Mouse (Mus musculus) lung, postnatal 36 days (tissue): ENCODE measurements at regions not wholly inside any gene's neighbourhood (a gene's known extent, or its start where the extent isn't known, plus 50 kb on each side); places are given as distances from the start of the nearest gene placed in this dataset.
"Not testable (repeated sequence)": the region's sequence is repeated elsewhere in the genome, so short reads cannot be mapped to it uniquely, and the experiment has no call there.

Experiments used
- DNase-seq: peaks from one replicate; pipeline ENCODE4 v3.0.0; 2022; ENCODE audit warnings: mixed read lengths

GRCm38 (mm10) chrX:68486585-68486984 lies 191.8 kb upstream of the Fmr1 start:
- DNase-seq: no peak

- not testable (repeated sequence) for DNase-seq
Measured at GRCm38 (mm10) chrX:68492052-68492451, 186.3 kb upstream of the Fmr1 start.

GRCm38 (mm10) chrX:68494398-68495143 lies 183.8 kb upstream of the Fmr1 start:
- no peak for DNase-seq

- DNase-seq: peak; percentile 3
Measured at GRCm38 (mm10) chrX:68495144-68495493, 183.2 kb upstream of the Fmr1 start.

- DNase-seq: no peak
Measured at GRCm38 (mm10) chrX:68495751-68496150, 182.6 kb upstream of the Fmr1 start.

GRCm38 (mm10) chrX:68497886-68498285 lies 180.5 kb upstream of the Fmr1 start:
- DNase-seq: no peak

- DNase-seq: no peak
Measured at GRCm38 (mm10) chrX:68502938-68503337, 175.4 kb upstream of the Fmr1 start.

GRCm38 (mm10) chrX:68507664-68508063 lies 170.7 kb upstream of the Fmr1 start:
- DNase-seq: no peak

- no peak for DNase-seq
Measured at GRCm38 (mm10) chrX:68512213-68512766, 166.1 kb upstream of the Fmr1 start.

- peak; percentile 0 for DNase-seq
Measured at GRCm38 (mm10) chrX:68546561-68546960, 131.8 kb upstream of the Fmr1 start.

- no peak for DNase-seq
Measured at GRCm38 (mm10) chrX:68554031-68554430, 124.3 kb upstream of the Fmr1 start.

GRCm38 (mm10) chrX:68557717-68558116 lies 120.6 kb upstream of the Fmr1 start:
- no peak for DNase-seq

GRCm38 (mm10) chrX:68585246-68585645 lies 93.1 kb upstream of the Fmr1 start:
- peak; percentile 16 for DNase-seq

GRCm38 (mm10) chrX:68622141-68622540 lies 56.2 kb upstream of the Fmr1 start:
- no peak for DNase-seq
